Mouse (Mus musculus): Measurements from ENCODE around the gene Atp8a2. TPM values are rescaled to one million over a fixed set of nuclear protein-coding genes. Genes with fewer than 3 reads are reported as not detected.
"Not testable (repeated sequence)": the region's sequence is repeated elsewhere in the genome, so short reads cannot be mapped to it uniquely, and the experiment has no call there.

The Atp8a2 gene
- polyA plus RNA-seq, 1 experiment from 2014 or later: 14.1 TPM

GRCm38 (mm10) chr14:59846609-59847375, 350.2 kb downstream of the Atp8a2 start:
- Histone ChIP-seq H3K27ac (no peak overlapping the region), H3K4me2 (no peak overlapping the region), H3K4me1 (peaks cover 4% of the 10 kb centered on the region; the same call in 1 of the 2 replicates), H3K4me3 (replicated peaks) (no peak overlapping the region), H3K9ac (no peak overlapping the region), H3K9me3 (no peaks in the 10 kb centered on the region), H3K27me3 (peaks cover 7% of the 10 kb centered on the region; the same call in 1 of the 2 replicates), H3K36me3 (replicated peaks) (no peaks in the 10 kb centered on the region)
- 34% methylated on average over 14 of the region's 14 CpGs for WGBS
- no peak for ATAC-seq (ENCODE audit: low FRiP score)

GRCm38 (mm10) chr14:59843264-59843942, 353.6 kb downstream of the Atp8a2 start:
- Histone ChIP-seq H3K36me3 (replicated peaks) (no peaks in the 10 kb centered on the region), H3K4me1 (peaks cover 4% of the 10 kb centered on the region; the same call in 1 of the 2 replicates), H3K4me2 (no peak overlapping the region), H3K27ac (no peak overlapping the region), H3K27me3 (peaks cover 7% of the 10 kb centered on the region; the same call in 1 of the 2 replicates), H3K4me3 (replicated peaks) (no peak overlapping the region), H3K9ac (no peak overlapping the region), H3K9me3 (no peaks in the 10 kb centered on the region)
- ATAC-seq (ENCODE audit: low FRiP score): no peak
- WGBS: 82% methylated on average over 6 of the region's 6 CpGs

- Histone ChIP-seq H3K9ac (no peak overlapping the region), H3K9me3 (no peaks in the 10 kb centered on the region), H3K27ac (no peak overlapping the region), H3K4me3 (replicated peaks) (no peak overlapping the region), H3K27me3 (0 out of 2 replicates have a peak, but pooled peaks cover 3% of the 10 kb centered on the region), H3K4me1 (peaks cover 6% of the 10 kb centered on the region; the same call in 1 of the 2 replicates), H3K4me2 (no peak overlapping the region), H3K36me3 (replicated peaks) (no peaks in the 10 kb centered on the region)
- WGBS: 83% methylated on average over 14 of the region's 14 CpGs
- ATAC-seq (ENCODE audit: low FRiP score): no peak
Measured at GRCm38 (mm10) chr14:59839951-59840720, 356.8 kb downstream of the Atp8a2 start.

- not testable (repeated sequence) for H3K9me3 ChIP-seq; H3K4me2 ChIP-seq; H3K4me1 ChIP-seq; H3K36me3 ChIP-seq (replicated peaks); H3K9ac ChIP-seq; H3K27me3 ChIP-seq; H3K27ac ChIP-seq; H3K4me3 ChIP-seq (replicated peaks)
- ATAC-seq (ENCODE audit: low FRiP score): peak; percentile 64
- 90% methylated on average over 1 of the region's 3 CpGs for WGBS
Measured at GRCm38 (mm10) chr14:59838446-59839259, 358.3 kb downstream of the Atp8a2 start.

GRCm38 (mm10) chr14:59837691-59838241, 359.2 kb downstream of the Atp8a2 start:
- H3K9ac ChIP-seq; H3K9me3 ChIP-seq; H3K4me2 ChIP-seq; H3K27ac ChIP-seq; H3K4me1 ChIP-seq; H3K27me3 ChIP-seq; H3K36me3 ChIP-seq (replicated peaks); H3K4me3 ChIP-seq (replicated peaks): not testable (repeated sequence)
- WGBS: no CpG with 5 or more reads among the region's 3 CpGs
- ATAC-seq (ENCODE audit: low FRiP score): peak; percentile 57

- Histone ChIP-seq H3K9me3 (no peaks in the 10 kb centered on the region), H3K36me3 (replicated peaks) (no peaks in the 10 kb centered on the region), H3K4me3 (replicated peaks) (no peak overlapping the region), H3K9ac (no peak overlapping the region), H3K4me2 (no peak overlapping the region), H3K27me3 (no peaks in the 10 kb centered on the region), H3K4me1 (peaks cover 6% of the 10 kb centered on the region; the same call in 1 of the 2 replicates), H3K27ac (no peak overlapping the region)
- WGBS: 48% methylated on average over 10 of the region's 10 CpGs
- ATAC-seq (ENCODE audit: low FRiP score): no peak
Measured at GRCm38 (mm10) chr14:59836876-59837543, 360.0 kb downstream of the Atp8a2 start.

- H3K4me1 ChIP-seq: no peaks in the 10 kb centered on the region
- H3K27ac ChIP-seq: no peak overlapping the region
- WGBS: 85% methylated on average over 5 of the region's 5 CpGs
- no peak overlapping the region for H3K4me2 ChIP-seq
- H3K9ac ChIP-seq: no peak overlapping the region
- no peaks in the 10 kb centered on the region for H3K27me3 ChIP-seq
- H3K36me3 ChIP-seq (replicated peaks): no peaks in the 10 kb centered on the region
- H3K9me3 ChIP-seq: no peaks in the 10 kb centered on the region
- ATAC-seq (ENCODE audit: low FRiP score): no peak
- H3K4me3 ChIP-seq (replicated peaks): no peak overlapping the region
Measured at GRCm38 (mm10) chr14:59829580-59829979, 367.4 kb downstream of the Atp8a2 start.

DNA sequence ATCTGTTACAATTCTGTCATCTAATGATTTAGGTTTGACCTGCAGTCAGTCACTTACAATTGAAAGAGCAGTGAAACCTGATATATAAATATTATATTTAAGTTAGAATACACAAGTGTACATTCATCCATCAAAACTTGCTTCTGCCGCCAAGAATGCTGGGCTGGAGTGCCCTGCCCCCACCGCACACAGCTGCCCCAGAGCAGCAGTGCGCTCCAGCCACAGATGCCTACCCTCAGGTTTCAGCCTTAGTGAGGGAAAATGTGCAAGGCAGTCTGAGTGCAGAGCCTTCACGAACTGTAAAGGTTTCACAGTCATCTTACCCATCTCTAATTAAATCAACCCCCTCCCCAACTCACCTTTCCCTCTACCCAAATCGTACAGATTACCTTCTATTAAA, 369.6 kb downstream of the Atp8a2 start:
- H3K9me3 ChIP-seq: no peaks in the 10 kb centered on the region
- H3K9ac ChIP-seq: no peak overlapping the region
- 0 out of 2 replicates have a peak, but pooled peaks cover 2% of the 10 kb centered on the region for H3K27me3 ChIP-seq
- no peaks in the 10 kb centered on the region for H3K36me3 ChIP-seq (replicated peaks)
- no peaks in the 10 kb centered on the region for H3K4me1 ChIP-seq
- WGBS: 70% methylated on average over 5 of the region's 5 CpGs
- H3K4me3 ChIP-seq (replicated peaks): no peak overlapping the region
- no peak overlapping the region for H3K4me2 ChIP-seq
- H3K27ac ChIP-seq: no peak overlapping the region
- no peak for ATAC-seq (ENCODE audit: low FRiP score)

- no peak overlapping the region for H3K9ac ChIP-seq
- WGBS: 71% methylated on average over 3 of the region's 3 CpGs
- peak overlapping the region; percentile 59; the same call in 1 of the 2 replicates for H3K27ac ChIP-seq
- no peaks in the 10 kb centered on the region for H3K36me3 ChIP-seq (replicated peaks)
- no peak for ATAC-seq (ENCODE audit: low FRiP score)
- H3K4me3 ChIP-seq (replicated peaks): no peak overlapping the region
- H3K4me1 ChIP-seq: peaks cover 13% of the 10 kb centered on the region
- H3K4me2 ChIP-seq: no peak overlapping the region
- no peaks in the 10 kb centered on the region for H3K9me3 ChIP-seq
- 0 out of 2 replicates have a peak, but pooled peaks cover 6% of the 10 kb centered on the region for H3K27me3 ChIP-seq
Measured at GRCm38 (mm10) chr14:59820115-59820419, 376.9 kb downstream of the Atp8a2 start.

DNA sequence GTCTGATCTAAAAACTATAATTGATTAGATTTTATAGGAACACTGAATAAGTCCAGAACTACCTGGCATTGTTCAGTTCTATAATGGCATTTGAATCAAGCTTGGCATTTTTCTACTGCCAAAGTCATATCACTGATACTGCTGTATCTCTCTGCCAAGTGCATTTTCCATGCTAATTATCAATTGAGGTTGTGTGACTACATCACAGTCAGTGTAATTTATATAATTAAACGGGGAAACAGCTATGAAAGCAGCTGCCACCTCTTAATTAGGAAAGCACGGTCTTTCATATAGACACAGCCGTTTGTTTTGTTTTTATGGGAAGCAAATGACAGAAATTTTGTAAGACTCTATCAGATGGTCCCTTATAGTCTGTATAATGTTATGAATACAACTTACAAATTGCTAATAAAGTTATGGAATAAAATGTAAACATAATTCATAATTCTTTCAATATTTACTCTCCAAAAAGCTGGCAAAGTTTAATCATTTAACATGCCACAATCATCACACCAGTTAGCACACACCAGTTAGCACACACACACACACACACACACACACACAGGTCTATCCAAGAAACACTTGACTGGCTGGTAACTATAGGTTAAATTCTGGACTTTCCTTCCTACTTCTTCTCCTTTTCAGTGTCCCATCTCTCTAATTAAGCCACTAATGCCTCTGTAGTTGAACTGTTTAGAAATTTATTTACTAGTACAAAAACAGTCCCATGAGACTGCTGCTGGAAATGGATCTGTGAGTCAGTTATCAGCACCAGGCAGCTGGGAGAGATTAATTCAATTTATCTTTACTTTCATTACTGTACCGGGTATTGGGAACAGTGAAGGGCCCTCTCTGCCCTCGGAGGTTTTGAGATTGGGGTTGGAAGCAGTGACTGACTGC, 377.5 kb downstream of the Atp8a2 start:
- 48% methylated on average over 5 of the region's 5 CpGs for WGBS
- H3K4me2 ChIP-seq: no peak overlapping the region
- H3K4me3 ChIP-seq (replicated peaks): no peak overlapping the region
- H3K27ac ChIP-seq: peak overlapping the region; percentile 59; the same call in 1 of the 2 replicates
- 0 out of 2 replicates have a peak, but pooled peaks cover 6% of the 10 kb centered on the region for H3K27me3 ChIP-seq
- peak; percentile 64; the same call in 1 of the 2 replicates for ATAC-seq (ENCODE audit: low FRiP score)
- H3K4me1 ChIP-seq: peaks cover 13% of the 10 kb centered on the region
- no peak overlapping the region for H3K9ac ChIP-seq
- H3K36me3 ChIP-seq (replicated peaks): no peaks in the 10 kb centered on the region
- no peaks in the 10 kb centered on the region for H3K9me3 ChIP-seq
